Mouse (Mus musculus): ENCODE results near the gene Sptbn1. TPM values are rescaled to one million over a fixed set of nuclear protein-coding genes. Genes with fewer than 3 reads are reported as not detected.

Sptbn1 gene
- polyA plus RNA-seq, 1 experiment from 2014 or later: 129 TPM

- Histone ChIP-seq H3K4me2 (ENCODE audit: low read length) (no peak overlapping the region), H3K36me3 (ENCODE audit: control insufficient read depth, insufficient read depth, low read length) (no peaks in the 10 kb centered on the region), H3K9ac (ENCODE audit: low read length) (no peak overlapping the region), H3K9me3 (ENCODE audit: control insufficient read depth, low read length) (no peaks in the 10 kb centered on the region), H3K4me1 (replicated peaks; ENCODE audit: control insufficient read depth, insufficient read depth, low read length) (peaks cover 23% of the 10 kb centered on the region), H3K27me3 (replicated peaks; ENCODE audit: control insufficient read depth, insufficient read depth, low read length) (no peaks in the 10 kb centered on the region), H3K27ac (ENCODE audit: low read depth) (no peak overlapping the region), H3K4me3 (ENCODE audit: low read depth, low read length) (no peak overlapping the region)
- no peak for DNase-seq (ENCODE audit: low spot score)
- ATAC-seq (replicated peaks; ENCODE audit: low FRiP score, low TSS enrichment, low read depth): no peak; the same call in 1 of the 2 replicates
- WGBS: 42% methylated on average over 5 of the region's 5 CpGs
Observed at GRCm38 (mm10) chr11:30211663-30212416, 56.1 kb downstream of the Sptbn1 start.

- no peak for ATAC-seq (replicated peaks; ENCODE audit: low FRiP score, low TSS enrichment, low read depth)
- DNase-seq (ENCODE audit: low spot score): no peak
- Histone ChIP-seq H3K27ac (ENCODE audit: low read depth) (no peak overlapping the region), H3K4me2 (ENCODE audit: low read length) (no peak overlapping the region), H3K27me3 (replicated peaks; ENCODE audit: control insufficient read depth, insufficient read depth, low read length) (no peaks in the 10 kb centered on the region), H3K9ac (ENCODE audit: low read length) (no peak overlapping the region), H3K4me1 (replicated peaks; ENCODE audit: control insufficient read depth, insufficient read depth, low read length) (peaks cover 23% of the 10 kb centered on the region), H3K36me3 (ENCODE audit: control insufficient read depth, insufficient read depth, low read length) (no peaks in the 10 kb centered on the region), H3K9me3 (ENCODE audit: control insufficient read depth, low read length) (no peaks in the 10 kb centered on the region), H3K4me3 (ENCODE audit: low read depth, low read length) (no peak overlapping the region)
- 56% methylated on average over 3 of the region's 3 CpGs for WGBS
Observed at GRCm38 (mm10) chr11:30211141-30211540, 56.8 kb downstream of the Sptbn1 start.

- peak; percentile 23; the same call in 1 of the 2 replicates for ATAC-seq (replicated peaks; ENCODE audit: low FRiP score, low TSS enrichment, low read depth)
- WGBS: 67% methylated on average over 6 of the region's 6 CpGs
- Histone ChIP-seq H3K36me3 (ENCODE audit: control insufficient read depth, insufficient read depth, low read length) (no peaks in the 10 kb centered on the region), H3K9ac (ENCODE audit: low read length) (no peak overlapping the region), H3K4me1 (replicated peaks; ENCODE audit: control insufficient read depth, insufficient read depth, low read length) (peaks cover 24% of the 10 kb centered on the region), H3K27me3 (replicated peaks; ENCODE audit: control insufficient read depth, insufficient read depth, low read length) (no peaks in the 10 kb centered on the region), H3K4me3 (ENCODE audit: low read depth, low read length) (no peak overlapping the region), H3K4me2 (ENCODE audit: low read length) (no peak overlapping the region), H3K27ac (ENCODE audit: low read depth) (0 out of 2 replicates have a peak overlapping the region, but pooled peaks have one; percentile 18), H3K9me3 (ENCODE audit: control insufficient read depth, low read length) (no peaks in the 10 kb centered on the region)
- peak; percentile 48 for DNase-seq (ENCODE audit: low spot score)
Observed at GRCm38 (mm10) chr11:30210100-30210811, 57.7 kb downstream of the Sptbn1 start.

GRCm38 (mm10) chr11:30209495-30209894, 58.5 kb downstream of the Sptbn1 start:
- Histone ChIP-seq H3K36me3 (ENCODE audit: control insufficient read depth, insufficient read depth, low read length) (no peaks in the 10 kb centered on the region), H3K9ac (ENCODE audit: low read length) (no peak overlapping the region), H3K4me1 (replicated peaks; ENCODE audit: control insufficient read depth, insufficient read depth, low read length) (peaks cover 28% of the 10 kb centered on the region), H3K27me3 (replicated peaks; ENCODE audit: control insufficient read depth, insufficient read depth, low read length) (no peaks in the 10 kb centered on the region), H3K4me3 (ENCODE audit: low read depth, low read length) (no peak overlapping the region), H3K4me2 (ENCODE audit: low read length) (no peak overlapping the region), H3K27ac (ENCODE audit: low read depth) (0 out of 2 replicates have a peak overlapping the region, but pooled peaks have one; percentile 18), H3K9me3 (ENCODE audit: control insufficient read depth, low read length) (no peaks in the 10 kb centered on the region)
- ATAC-seq (replicated peaks; ENCODE audit: low FRiP score, low TSS enrichment, low read depth) (peak; percentile 73), DNase-seq (ENCODE audit: low spot score) (peak; percentile 56)
- WGBS: 14% methylated on average over 4 of the region's 4 CpGs

DNA sequence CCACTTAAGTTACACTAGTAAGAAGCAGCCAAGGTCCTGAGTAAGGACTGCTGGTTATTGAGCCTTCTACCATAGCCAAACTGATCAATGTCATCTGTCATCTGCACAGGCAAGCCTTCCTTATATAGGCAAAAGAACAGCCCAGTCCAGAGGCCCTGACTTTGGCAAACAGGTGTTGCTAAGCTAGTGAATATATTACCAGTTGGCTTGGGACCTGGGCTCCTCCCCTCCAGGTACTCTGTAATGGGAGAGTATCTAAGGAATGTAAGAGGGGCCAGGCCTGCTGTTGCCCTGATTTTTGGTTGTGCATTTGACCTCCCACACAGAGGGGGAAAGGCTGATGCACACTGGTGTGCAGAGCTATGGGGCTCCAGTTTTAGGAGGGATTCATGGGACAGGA, 63.6 kb downstream of the Sptbn1 start:
- no peaks in the 10 kb centered on the region for H3K9me3 ChIP-seq (ENCODE audit: control insufficient read depth, low read length)
- 0 out of 2 replicates have a peak overlapping the region, but pooled peaks have one; percentile 5 for H3K27ac ChIP-seq (ENCODE audit: low read depth)
- H3K27me3 ChIP-seq (replicated peaks; ENCODE audit: control insufficient read depth, insufficient read depth, low read length): no peaks in the 10 kb centered on the region
- H3K4me2 ChIP-seq (ENCODE audit: low read length): no peak overlapping the region
- H3K4me3 ChIP-seq (ENCODE audit: low read depth, low read length): no peak overlapping the region
- H3K36me3 ChIP-seq (ENCODE audit: control insufficient read depth, insufficient read depth, low read length): 0 out of 2 replicates have a peak, but pooled peaks cover 5% of the 10 kb centered on the region
- DNase-seq (ENCODE audit: low spot score): no peak
- peaks cover 21% of the 10 kb centered on the region for H3K4me1 ChIP-seq (replicated peaks; ENCODE audit: control insufficient read depth, insufficient read depth, low read length)
- ATAC-seq (replicated peaks; ENCODE audit: low FRiP score, low TSS enrichment, low read depth): peak; percentile 59; the same call in 1 of the 2 replicates
- no peak overlapping the region for H3K9ac ChIP-seq (ENCODE audit: low read length)

DNA sequence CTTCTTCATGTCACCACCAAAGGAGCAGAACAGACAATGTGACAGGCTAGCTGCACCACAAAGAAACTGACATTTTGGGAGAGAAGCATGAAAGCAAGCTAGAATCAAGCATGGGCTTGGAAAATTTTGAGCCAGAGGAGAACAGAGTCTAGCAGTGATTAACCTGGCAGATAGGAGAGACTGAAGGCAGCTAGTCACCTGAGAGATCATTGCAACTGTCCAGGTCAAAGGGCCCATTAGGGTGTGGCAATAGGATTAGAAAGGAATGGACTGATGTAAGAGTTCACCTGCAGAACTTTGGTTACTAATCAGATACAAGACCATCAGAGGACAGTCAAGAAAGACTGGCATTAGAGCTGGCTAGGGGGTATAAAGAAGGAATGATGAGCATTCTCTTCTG, 67.6 kb downstream of the Sptbn1 start:
- H3K4me1 ChIP-seq (replicated peaks; ENCODE audit: control insufficient read depth, insufficient read depth, low read length): peaks cover 30% of the 10 kb centered on the region
- H3K4me3 ChIP-seq (ENCODE audit: low read depth, low read length): no peak overlapping the region
- ATAC-seq (replicated peaks; ENCODE audit: low FRiP score, low TSS enrichment, low read depth): no peak
- no peak overlapping the region for H3K4me2 ChIP-seq (ENCODE audit: low read length)
- H3K9me3 ChIP-seq (ENCODE audit: control insufficient read depth, low read length): no peaks in the 10 kb centered on the region
- H3K27me3 ChIP-seq (replicated peaks; ENCODE audit: control insufficient read depth, insufficient read depth, low read length): no peaks in the 10 kb centered on the region
- 0 out of 2 replicates have a peak, but pooled peaks cover 5% of the 10 kb centered on the region for H3K36me3 ChIP-seq (ENCODE audit: control insufficient read depth, insufficient read depth, low read length)
- H3K27ac ChIP-seq (ENCODE audit: low read depth): no peak overlapping the region
- no peak for DNase-seq (ENCODE audit: low spot score)
- no peak overlapping the region for H3K9ac ChIP-seq (ENCODE audit: low read length)

GRCm38 (mm10) chr11:30198091-30198675, 69.8 kb downstream of the Sptbn1 start:
- Histone ChIP-seq H3K9ac (ENCODE audit: low read length) (peak overlapping the region; percentile 62), H3K4me2 (ENCODE audit: low read length) (peak overlapping the region; percentile 67), H3K27ac (ENCODE audit: low read depth) (peak overlapping the region; percentile 91), H3K36me3 (ENCODE audit: control insufficient read depth, insufficient read depth, low read length) (0 out of 2 replicates have a peak, but pooled peaks cover 5% of the 10 kb centered on the region), H3K4me3 (ENCODE audit: low read depth, low read length) (peak overlapping the region; percentile 51), H3K27me3 (replicated peaks; ENCODE audit: control insufficient read depth, insufficient read depth, low read length) (no peaks in the 10 kb centered on the region), H3K4me1 (replicated peaks; ENCODE audit: control insufficient read depth, insufficient read depth, low read length) (peaks cover 26% of the 10 kb centered on the region), H3K9me3 (ENCODE audit: control insufficient read depth, low read length) (no peaks in the 10 kb centered on the region)
- peak; percentile 95 for ATAC-seq (replicated peaks; ENCODE audit: low FRiP score, low TSS enrichment, low read depth)
- DNase-seq (ENCODE audit: low spot score): peak; percentile 90
- WGBS: 2% methylated on average over 34 of the region's 34 CpGs

GRCm38 (mm10) chr11:30197564-30198090, 70.3 kb downstream of the Sptbn1 start:
- Histone ChIP-seq H3K4me3 (ENCODE audit: low read depth, low read length) (peak overlapping the region; percentile 51), H3K9me3 (ENCODE audit: control insufficient read depth, low read length) (no peaks in the 10 kb centered on the region), H3K9ac (ENCODE audit: low read length) (peak overlapping the region; percentile 62), H3K27ac (ENCODE audit: low read depth) (peak overlapping the region; percentile 91), H3K4me1 (replicated peaks; ENCODE audit: control insufficient read depth, insufficient read depth, low read length) (peaks cover 26% of the 10 kb centered on the region), H3K27me3 (replicated peaks; ENCODE audit: control insufficient read depth, insufficient read depth, low read length) (no peaks in the 10 kb centered on the region), H3K36me3 (ENCODE audit: control insufficient read depth, insufficient read depth, low read length) (0 out of 2 replicates have a peak, but pooled peaks cover 5% of the 10 kb centered on the region), H3K4me2 (ENCODE audit: low read length) (peak overlapping the region; percentile 67)
- DNase-seq (ENCODE audit: low spot score) (peak; percentile 79), ATAC-seq (replicated peaks; ENCODE audit: low FRiP score, low TSS enrichment, low read depth) (peak; percentile 87)
- whole genome bisulfite sequencing: 4% methylated on average over 21 of the region's 21 CpGs

All from intestine, embryonic 14.5 days (tissue).